Mouse (Mus musculus) left cerebral cortex, adult 18-20 months (tissue): ENCODE data around the gene Abhd11. TPM values are rescaled to one million over a fixed set of nuclear protein-coding genes. Genes with fewer than 3 reads are reported as not detected.
"Not testable (repeated sequence)": the region's sequence is repeated elsewhere in the genome, so short reads cannot be mapped to it uniquely, and the experiment has no call there.

Experiments used
- DNase-seq, 2 experiments: peaks; one replicate each; pipeline ENCODE4 v3.0.0; 2021 to 2022; ENCODE audit warnings: low spot score in 2 of 2, mixed read lengths in 1 of 2
- long read RNA-seq, 2 experiments: library from polyadenylated mRNA; stranded (forward); transcript quantifications; one replicate each; pipeline ENCODE4 v2.0.0; 2021
- total RNA-seq, 2 experiments: library from RNA; stranded (reverse); gene quantifications; 2 replicates each; pipeline ENCODE4 v1.2.3; 2021

Gene Abhd11
- total RNA-seq, result 10 to 100 TPM; 34.3 to 38.1 TPM
- long read RNA-seq, experiment 1, transcript Abhd11-201 (6 exons, 1,493 nt), result major isoform, 18 of 37 reads
- long read RNA-seq, experiment 1, transcript Abhd11-206 (5 exons, 1,473 nt), result minor isoform, 12 of 37 reads
- long read RNA-seq, experiment 1, partial matches to known transcripts, result 2 of 37 reads
- long read RNA-seq, experiment 1, other reads (novel, unspliced or antisense), result 2 of 37 reads
- long read RNA-seq, experiment 2, transcript Abhd11-201 (6 exons, 1,493 nt), result minor isoform, 13 of 34 reads
- long read RNA-seq, experiment 2, transcript Abhd11-206 (5 exons, 1,473 nt), result major isoform, 16 of 34 reads
- long read RNA-seq, experiment 2, partial matches to known transcripts, result 2 of 34 reads
- long read RNA-seq, experiment 2, other reads (novel, unspliced or antisense), result 2 of 34 reads

DNA sequence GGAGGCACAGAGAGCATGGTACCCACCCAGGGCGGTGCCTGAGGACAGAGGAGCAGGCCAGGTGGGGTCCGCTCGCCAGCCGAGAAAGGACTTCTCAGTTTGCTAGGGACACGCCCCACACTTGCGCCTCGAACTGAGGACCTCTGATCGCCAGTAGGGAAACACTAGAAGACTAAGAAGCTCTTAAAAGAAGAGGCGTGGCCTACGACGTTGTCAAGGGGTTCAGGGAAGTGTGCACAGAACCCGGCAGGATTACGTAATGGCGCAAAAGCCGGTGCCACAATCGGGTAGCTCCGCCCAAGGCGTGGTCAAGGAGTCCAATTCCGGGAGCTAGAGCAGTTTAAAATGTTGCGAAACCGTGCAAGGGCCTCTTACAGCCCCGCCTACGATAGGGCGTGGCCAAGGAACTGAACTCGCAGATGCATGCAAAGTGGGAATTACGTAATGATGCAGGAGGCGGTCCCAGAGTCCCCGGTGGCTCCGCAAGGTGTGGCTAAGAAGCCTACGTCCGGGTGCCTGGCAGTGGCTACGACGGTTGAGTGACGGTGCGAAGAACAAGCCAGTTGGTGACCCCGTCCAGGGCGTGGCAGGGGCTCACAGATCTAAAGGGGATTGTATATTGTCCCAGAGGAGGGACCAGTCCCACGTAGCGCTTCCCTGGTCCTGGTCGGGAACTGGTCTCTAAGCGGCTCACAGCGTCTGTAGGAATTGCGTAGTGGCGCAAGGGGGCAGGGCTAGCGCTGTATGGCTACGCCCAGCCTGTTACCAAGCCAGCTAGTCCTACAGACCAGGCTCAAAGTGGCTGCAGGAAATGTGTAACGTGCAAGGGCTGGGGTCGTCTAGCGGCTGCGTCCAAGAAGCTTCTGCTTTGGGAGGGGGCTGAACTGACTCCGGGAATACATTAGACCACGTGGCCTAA is at the start of gene Abhd11:
Abhd11 (plus strand) TSS at position 482 of the 919 bp plus-strand sequence.
- peak; percentile 93 to 96 for DNase-seq

GRCm38 (mm10) chr5:134960430-134960829 is 48.5 kb upstream of the Abhd11 start:
- DNase-seq, result no peak

GRCm38 (mm10) chr5:134961519-134961918 is 47.4 kb upstream of the Abhd11 start:
- DNase-seq, result no peak

- DNase-seq, result no peak
Measured at GRCm38 (mm10) chr5:134963546-134963945, 45.4 kb upstream of the Abhd11 start.

DNA sequence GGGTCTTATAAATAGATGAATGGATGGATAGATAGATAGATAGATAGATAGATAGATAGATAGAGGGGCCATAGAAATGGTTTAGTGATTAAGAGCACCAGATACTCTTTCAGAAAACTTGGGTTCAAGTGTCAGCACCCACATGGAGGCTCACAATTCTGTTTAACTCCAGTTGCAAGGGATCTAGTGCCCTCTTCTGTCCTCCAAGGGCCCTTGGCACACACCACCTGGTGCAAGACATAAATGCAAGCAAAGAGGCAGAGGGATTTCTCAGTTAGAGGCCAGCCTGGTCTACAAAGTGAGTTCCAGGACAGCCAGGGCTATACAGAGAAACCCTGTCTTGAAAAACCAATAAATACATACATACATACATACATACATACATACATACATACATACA is 44.3 kb upstream of the Abhd11 start:
- not testable (repeated sequence) for DNase-seq

- DNase-seq, result peak; percentile 69 to 71
Measured at GRCm38 (mm10) chr5:134965473-134965851, 43.5 kb upstream of the Abhd11 start.

GRCm38 (mm10) chr5:134965852-134966821 is 42.8 kb upstream of the Abhd11 start:
- DNase-seq, result peak; percentile 6 to 20

GRCm38 (mm10) chr5:134967164-134967944 is 41.6 kb upstream of the Abhd11 start:
- DNase-seq, result no peak

GRCm38 (mm10) chr5:134970671-134971070 is 38.3 kb upstream of the Abhd11 start:
- no peak for DNase-seq

DNA sequence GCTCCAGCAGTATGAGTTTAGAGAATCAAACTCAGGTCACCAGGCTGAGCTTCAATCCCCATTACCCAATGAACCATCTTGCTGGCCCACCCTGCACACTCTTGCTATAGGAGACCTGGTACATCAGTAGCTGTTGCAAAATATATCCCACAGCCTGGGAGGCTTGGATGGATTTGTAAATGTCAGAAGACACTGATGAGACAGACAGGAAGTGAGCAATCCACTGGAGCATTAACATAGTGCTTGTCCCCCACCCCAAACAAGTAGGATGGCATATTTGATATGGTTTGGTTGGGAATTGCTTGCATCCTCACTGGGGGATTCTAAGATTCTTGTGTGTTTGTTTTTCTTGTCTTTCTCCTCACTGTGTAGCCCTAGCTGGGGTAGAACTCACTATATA is 35.9 kb upstream of the Abhd11 start:
- no peak for DNase-seq

DNA sequence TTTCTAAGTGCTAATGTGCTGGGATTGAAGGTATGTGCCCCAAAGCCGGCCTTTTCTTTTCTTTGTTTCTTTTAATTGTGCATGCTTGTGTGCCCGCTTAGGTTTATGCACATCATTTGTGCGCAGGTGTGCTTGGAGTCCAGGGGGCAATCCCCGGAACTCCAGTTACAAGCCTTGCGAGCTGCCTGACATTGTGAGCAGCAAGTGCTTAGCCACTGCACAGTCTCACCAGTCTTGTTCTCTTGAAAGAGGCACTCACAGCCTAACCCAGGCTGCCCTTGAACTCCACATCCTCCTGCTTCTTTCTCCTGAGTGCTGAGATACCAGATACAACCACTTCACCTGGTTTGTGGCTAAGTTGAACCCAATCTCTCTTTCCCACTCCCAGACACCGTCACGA is 35.4 kb upstream of the Abhd11 start:
- DNase-seq, result no peak

- DNase-seq, result no peak
Measured at GRCm38 (mm10) chr5:134974294-134974693, 34.7 kb upstream of the Abhd11 start.

- DNase-seq, result no peak
Measured at GRCm38 (mm10) chr5:134974921-134975320, 34.0 kb upstream of the Abhd11 start.

GRCm38 (mm10) chr5:134976164-134976563 is 32.8 kb upstream of the Abhd11 start:
- no peak for DNase-seq

- DNase-seq, result no peak
Measured at GRCm38 (mm10) chr5:134976577-134977250, 32.2 kb upstream of the Abhd11 start.

- no peak for DNase-seq
Measured at GRCm38 (mm10) chr5:134977837-134978236, 31.1 kb upstream of the Abhd11 start.

- no peak for DNase-seq
Measured at GRCm38 (mm10) chr5:134981149-134981548, 27.8 kb upstream of the Abhd11 start.

- no peak for DNase-seq
Measured at GRCm38 (mm10) chr5:134983111-134983510, 25.8 kb upstream of the Abhd11 start.

GRCm38 (mm10) chr5:134983771-134984170 is 25.2 kb upstream of the Abhd11 start:
- DNase-seq, result no peak
